Mouse (Mus musculus) midbrain, embryonic 11.5 days (tissue): ENCODE measurements around the gene Esrrg. TPM values are rescaled to one million over a fixed set of nuclear protein-coding genes. Genes with fewer than 3 reads are reported as not detected.

Source experiments
- ATAC-seq: fragments of 200-750 bp; cut with Nextera tagmentation; 2 replicates; pipeline ENCODE4 v1.8.0; 2017; ENCODE audit warnings: moderate TSS enrichment, moderate library complexity; ENCODE audit not compliant: low FRiP score
- DNase-seq: peaks from one replicate; pipeline ENCODE4 v3.0.0; 2015; ENCODE audit warnings: low spot score; ENCODE audit errors: missing footprints
- H3K27ac ChIP-seq: fragments of 300-500 bp; sonication (generic); 2 replicates; pipeline ENCODE4 v1.5.1; 2014; ENCODE audit warnings: low read depth, low read length
- H3K27me3 ChIP-seq: fragments of 300-500 bp; sonication (generic); 2 replicates; pipeline ENCODE4 v1.6.1; 2014; ENCODE audit warnings: mild to moderate bottlenecking, low read length, moderate library complexity, mixed read lengths; ENCODE audit not compliant: control insufficient read depth, insufficient read depth
- H3K36me3 ChIP-seq: fragments of 300-500 bp; sonication (generic); 2 replicates; pipeline ENCODE4 v1.6.1; 2014; ENCODE audit warnings: mild to moderate bottlenecking, low read length, moderate library complexity, mixed read lengths; ENCODE audit not compliant: control insufficient read depth, insufficient read depth
- H3K4me1 ChIP-seq: fragments of 300-500 bp; sonication (generic); 2 replicates; pipeline ENCODE4 v1.6.1; 2014; ENCODE audit warnings: low read length; ENCODE audit not compliant: control insufficient read depth, insufficient read depth
- H3K4me2 ChIP-seq: fragments of 300-500 bp; sonication (generic); 2 replicates; pipeline ENCODE4 v1.6.1; 2014; ENCODE audit warnings: mild to moderate bottlenecking, moderate library complexity
- H3K4me3 ChIP-seq: fragments of 300-500 bp; sonication (generic); 2 replicates; pipeline ENCODE4 v1.5.1; 2014; ENCODE audit warnings: low read depth, low read length
- H3K9ac ChIP-seq: fragments of 300-500 bp; sonication (generic); 2 replicates; pipeline ENCODE4 v1.6.1; 2014; ENCODE audit warnings: low read length
- H3K9me3 ChIP-seq: fragments of 300-500 bp; sonication (generic); 2 replicates; pipeline ENCODE4 v1.6.1; 2016; ENCODE audit warnings: low read length; ENCODE audit not compliant: control insufficient read depth
- WGBS: fragments of 180-500 bp; shearing (Covaris S2); extraction: QIAGEN DNeasy Blood & Tissue Kit; methylation state at CpG from one replicate; pipeline ENCODE4 v1.1.7; 2014; 5-methylcytosine and 5-hydroxymethylcytosine counted together
- polyA plus RNA-seq: library from polyadenylated mRNA; unstranded; fragments of >200 nt; fragmentation: Nextera tagmentation; extraction: Ambion mirVana; gene quantifications from 2 replicates; pipeline ENCODE4 v1.2.1, GENCODE M21; 2014

The Esrrg gene
- polyA plus RNA-seq, 1 experiment from 2014 or later = 5.9 TPM

GRCm38 (mm10) chr1:188125521-188126021, 517.0 kb downstream of the Esrrg start:
- 87% methylated on average over 6 of the region's 6 CpGs for WGBS
- Histone ChIP-seq H3K27ac (no peak overlapping the region), H3K4me2 (no peak overlapping the region), H3K9ac (no peak overlapping the region), H3K9me3 (no peaks in the 10 kb centered on the region), H3K4me3 (no peak overlapping the region), H3K4me1 (no peaks in the 10 kb centered on the region), H3K36me3 (no peaks in the 10 kb centered on the region), H3K27me3 (no peaks in the 10 kb centered on the region)
- no peak for ATAC-seq
- no peak for DNase-seq

DNA sequence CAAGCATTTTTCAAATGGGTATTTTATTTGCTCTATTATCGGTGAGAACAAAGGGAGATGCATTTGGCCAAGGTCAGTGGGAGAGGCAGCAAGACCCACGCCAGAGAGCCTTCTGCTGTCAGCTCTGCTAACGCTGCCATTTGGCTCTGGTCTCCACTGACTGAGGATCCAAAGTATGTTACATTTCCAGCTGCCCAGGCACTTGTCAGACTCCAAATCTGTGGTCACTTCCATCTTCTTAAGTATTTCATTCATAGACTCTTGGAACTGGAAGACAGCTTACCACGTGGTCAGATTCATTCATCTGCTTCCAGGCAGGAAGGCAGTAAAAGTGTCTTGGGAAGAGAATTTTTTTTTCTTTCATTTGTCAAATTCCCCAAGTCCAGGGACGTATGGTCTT, 527.5 kb downstream of the Esrrg start:
- no peak overlapping the region for H3K9ac ChIP-seq
- H3K4me2 ChIP-seq = no peak overlapping the region
- no peaks in the 10 kb centered on the region for H3K27me3 ChIP-seq
- no peak overlapping the region for H3K4me3 ChIP-seq
- no peak overlapping the region for H3K27ac ChIP-seq
- no peaks in the 10 kb centered on the region for H3K36me3 ChIP-seq
- H3K4me1 ChIP-seq = no peaks in the 10 kb centered on the region
- DNase-seq = no peak
- no peak for ATAC-seq
- no peaks in the 10 kb centered on the region for H3K9me3 ChIP-seq
- WGBS = 73% methylated on average over 5 of the region's 5 CpGs

- no peak for DNase-seq
- Histone ChIP-seq H3K4me1 (no peaks in the 10 kb centered on the region), H3K36me3 (no peaks in the 10 kb centered on the region), H3K27ac (no peak overlapping the region), H3K4me2 (no peak overlapping the region), H3K9me3 (no peaks in the 10 kb centered on the region), H3K4me3 (no peak overlapping the region), H3K9ac (no peak overlapping the region), H3K27me3 (no peaks in the 10 kb centered on the region)
- 58% methylated on average over 4 of the region's 4 CpGs for WGBS
- no peak for ATAC-seq
Measured at GRCm38 (mm10) chr1:188139473-188139872, 530.9 kb downstream of the Esrrg start.

DNA sequence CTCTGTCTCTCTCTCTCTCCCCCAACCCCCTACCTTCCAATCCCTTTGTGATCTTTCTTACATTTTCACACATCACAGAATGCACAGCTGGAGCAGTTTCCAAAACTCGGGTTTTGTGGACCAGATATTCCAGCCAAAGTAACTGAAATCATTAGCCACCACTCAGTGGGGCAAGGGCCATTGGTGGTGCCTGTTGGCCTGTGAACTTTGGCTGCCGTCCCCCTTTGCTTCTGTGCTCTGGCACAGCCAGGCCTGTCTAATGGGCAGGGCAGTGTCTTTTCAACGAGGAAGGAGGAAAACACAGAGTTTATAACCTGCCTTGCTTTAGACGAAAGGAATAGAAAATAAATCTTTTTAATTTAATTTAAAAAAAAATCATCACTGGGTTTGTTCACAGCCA, 531.6 kb downstream of the Esrrg start:
- Histone ChIP-seq H3K4me2 (no peak overlapping the region), H3K9ac (no peak overlapping the region), H3K4me3 (no peak overlapping the region), H3K36me3 (no peaks in the 10 kb centered on the region), H3K4me1 (no peaks in the 10 kb centered on the region), H3K9me3 (no peaks in the 10 kb centered on the region), H3K27ac (no peak overlapping the region), H3K27me3 (no peaks in the 10 kb centered on the region)
- no peak for ATAC-seq
- DNase-seq = no peak
- 80% methylated on average over 4 of the region's 4 CpGs for WGBS

- no peak overlapping the region for H3K4me2 ChIP-seq
- DNase-seq (peak; percentile 12), ATAC-seq (no peak)
- H3K36me3 ChIP-seq = no peaks in the 10 kb centered on the region
- H3K9me3 ChIP-seq = no peaks in the 10 kb centered on the region
- no peaks in the 10 kb centered on the region for H3K4me1 ChIP-seq
- no peaks in the 10 kb centered on the region; the same call in 1 of the 2 replicates for H3K27me3 ChIP-seq
- H3K9ac ChIP-seq = no peak overlapping the region
- no peak overlapping the region for H3K27ac ChIP-seq
- no peak overlapping the region for H3K4me3 ChIP-seq
- WGBS = 87% methylated on average over 12 of the region's 12 CpGs
Measured at GRCm38 (mm10) chr1:188147381-188148156, 539.0 kb downstream of the Esrrg start.

DNA sequence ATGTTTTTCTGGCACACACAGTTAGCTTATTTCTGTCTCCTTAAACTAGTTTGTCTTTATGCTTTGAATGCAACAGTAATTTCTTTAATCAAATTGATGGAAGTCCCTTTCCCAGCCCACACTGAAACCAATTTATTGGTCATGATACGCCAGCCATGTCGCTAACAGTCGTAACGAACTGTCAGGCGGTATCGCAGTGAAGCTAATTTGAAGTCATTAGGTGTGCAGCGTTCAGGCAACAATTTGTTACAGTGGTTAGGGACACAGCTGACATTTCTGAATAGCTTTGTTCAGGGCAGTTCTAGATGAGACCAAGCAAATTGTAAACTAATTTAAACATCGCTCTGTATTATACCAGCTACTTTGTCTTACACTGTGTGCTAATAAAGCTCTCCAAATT, 542.5 kb downstream of the Esrrg start:
- Histone ChIP-seq H3K27me3 (no peaks in the 10 kb centered on the region; the same call in 1 of the 2 replicates), H3K9ac (no peak overlapping the region), H3K4me1 (peaks cover 6% of the 10 kb centered on the region; the same call in 1 of the 2 replicates), H3K4me3 (no peak overlapping the region), H3K9me3 (no peaks in the 10 kb centered on the region), H3K36me3 (no peaks in the 10 kb centered on the region), H3K4me2 (no peak overlapping the region), H3K27ac (no peak overlapping the region)
- WGBS = 93% methylated on average over 8 of the region's 8 CpGs
- ATAC-seq = no peak
- DNase-seq = no peak

- Histone ChIP-seq H3K27me3 (no peaks in the 10 kb centered on the region; the same call in 1 of the 2 replicates), H3K36me3 (no peaks in the 10 kb centered on the region)
- 92% methylated on average over 2 of the region's 2 CpGs for WGBS
Measured at GRCm38 (mm10) chr1:188152011-188152410, 543.4 kb downstream of the Esrrg start.

DNA sequence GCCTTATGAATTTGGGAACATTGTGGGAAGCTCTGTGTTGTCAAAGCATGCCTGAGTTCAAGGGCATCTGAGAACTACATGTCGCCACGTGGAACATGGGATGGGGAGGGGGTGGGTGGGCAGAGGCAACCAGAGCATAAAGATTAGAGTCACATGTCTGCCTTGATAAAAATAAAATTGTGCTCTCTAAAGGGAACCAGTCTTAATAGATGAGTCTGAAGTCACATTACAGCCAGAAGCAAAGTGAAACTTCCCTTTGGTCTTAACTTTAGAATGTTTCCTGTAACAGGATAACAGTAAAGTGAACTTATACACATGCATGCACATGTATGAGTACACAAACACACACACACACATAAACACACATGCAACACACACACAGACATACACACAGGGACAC, 545.1 kb downstream of the Esrrg start:
- no peaks in the 10 kb centered on the region; the same call in 1 of the 2 replicates for H3K27me3 ChIP-seq
- WGBS = 76% methylated on average over 2 of the region's 2 CpGs

More at GRCm38 (mm10) chr1:188152011-188152410, 543.4 kb downstream of the Esrrg start:
- H3K4me2 ChIP-seq = no peak overlapping the region
- H3K9ac ChIP-seq = no peak overlapping the region
- H3K4me3 ChIP-seq = no peak overlapping the region
- no peak for ATAC-seq
- peaks cover 6% of the 10 kb centered on the region; the same call in 1 of the 2 replicates for H3K4me1 ChIP-seq
- H3K9me3 ChIP-seq = no peaks in the 10 kb centered on the region
- no peak overlapping the region for H3K27ac ChIP-seq
- no peak for DNase-seq

GRCm38 (mm10) chr1:188154466-188155110, 546.0 kb downstream of the Esrrg start:
- Histone ChIP-seq H3K4me2 (peak overlapping the region; percentile 34), H3K4me3 (0 out of 2 replicates have a peak overlapping the region, but pooled peaks have one; percentile 1), H3K4me1 (peaks cover 6% of the 10 kb centered on the region; the same call in 1 of the 2 replicates), H3K9ac (no peak overlapping the region), H3K27ac (no peak overlapping the region), H3K9me3 (no peaks in the 10 kb centered on the region), H3K27me3 (no peaks in the 10 kb centered on the region; the same call in 1 of the 2 replicates), H3K36me3 (no peaks in the 10 kb centered on the region)
- 18% methylated on average over 14 of the region's 14 CpGs for WGBS
- ATAC-seq (peak; percentile 84), DNase-seq (peak; percentile 91)

More for the DNA sequence above, 545.1 kb downstream of the Esrrg start:
- no peak overlapping the region for H3K9ac ChIP-seq
- no peaks in the 10 kb centered on the region for H3K9me3 ChIP-seq
- H3K4me3 ChIP-seq = no peak overlapping the region
- no peak overlapping the region for H3K27ac ChIP-seq
- no peak for DNase-seq
- H3K4me2 ChIP-seq = no peak overlapping the region
- peaks cover 6% of the 10 kb centered on the region; the same call in 1 of the 2 replicates for H3K4me1 ChIP-seq
- H3K36me3 ChIP-seq = no peaks in the 10 kb centered on the region
- ATAC-seq = no peak
